Mouse (Mus musculus): ENCODE results near the gene Gm9376.

Gene Gm9376

DNA sequence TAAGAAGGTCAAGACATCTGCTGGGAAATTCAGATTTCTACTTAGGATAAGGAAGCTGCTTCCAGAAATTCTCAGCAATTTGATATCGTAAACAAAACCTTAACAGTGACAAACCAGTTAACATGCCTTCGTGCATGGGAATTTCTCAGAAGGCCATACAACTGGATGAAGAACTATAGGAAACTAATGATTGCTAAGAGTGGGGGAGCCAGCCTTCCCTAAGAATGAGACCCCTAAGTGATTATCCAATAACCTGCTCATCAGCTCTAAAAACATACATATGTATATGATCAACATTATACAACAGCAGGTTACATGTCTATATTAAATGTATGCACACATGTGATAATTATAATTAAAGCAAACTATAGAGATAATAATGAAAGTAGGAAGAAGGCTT lies at the start of gene Gm9376:
TSS of gene Gm9376 (plus strand) at position 301 of the 400 bp plus-strand sequence.
- no peak for DNase-seq (ENCODE audit: low read depth)

DNA sequence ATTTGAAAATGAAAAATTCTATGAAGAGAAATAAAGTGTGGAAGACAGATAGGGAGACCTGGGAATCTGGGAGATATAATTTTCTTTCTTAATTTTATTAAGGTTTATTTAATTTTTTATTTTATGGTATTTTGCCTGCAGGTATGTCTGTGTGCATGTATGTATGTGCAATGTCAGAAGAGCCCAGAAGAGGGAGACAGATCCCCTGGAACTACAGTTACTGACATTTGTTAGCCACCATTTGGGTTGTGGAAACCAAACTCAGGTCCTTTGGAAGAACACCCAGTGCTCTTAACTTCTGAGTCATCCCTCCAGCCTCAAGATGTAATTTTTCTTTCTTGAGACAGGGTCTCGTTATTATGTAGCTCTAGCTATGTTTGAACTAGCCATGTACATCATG lies 45.9 kb upstream of the Gm9376 start:
- no peak for DNase-seq (ENCODE audit: low read depth)

DNA sequence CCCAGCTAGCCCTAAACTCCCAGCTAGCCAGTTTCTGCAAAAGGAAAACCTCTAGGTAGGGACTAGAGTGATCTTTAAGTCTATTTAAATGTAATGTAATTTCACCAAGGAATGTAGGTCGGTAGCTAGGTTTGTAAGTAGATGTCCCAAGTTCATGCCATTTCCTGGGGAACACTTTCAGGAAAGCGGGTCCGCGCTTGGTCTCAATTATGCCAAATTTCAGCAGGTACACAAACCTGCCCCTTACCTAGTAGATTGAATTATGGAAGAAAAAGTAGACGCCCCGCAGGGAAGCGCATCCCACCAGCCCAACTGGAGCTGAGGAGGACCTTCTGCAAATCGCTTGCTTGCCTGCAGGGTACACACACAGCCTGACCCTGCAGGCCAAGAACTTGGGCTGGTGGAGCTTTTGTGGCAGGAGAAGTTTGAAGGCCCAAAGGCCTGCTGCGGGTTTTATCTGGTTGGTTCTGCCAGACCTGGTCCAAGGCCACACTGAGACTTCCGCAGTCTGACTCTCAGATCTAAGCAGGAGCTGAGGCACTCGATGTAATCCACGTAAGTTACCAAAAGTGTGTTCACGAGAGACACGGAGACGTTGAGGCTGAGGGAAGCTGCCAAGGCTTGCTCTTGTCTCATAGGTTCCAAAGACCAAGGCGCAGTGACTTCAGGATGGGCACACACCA lies 41.6 kb upstream of the Gm9376 start:
- no peak for DNase-seq (ENCODE audit: low read depth)

DNA sequence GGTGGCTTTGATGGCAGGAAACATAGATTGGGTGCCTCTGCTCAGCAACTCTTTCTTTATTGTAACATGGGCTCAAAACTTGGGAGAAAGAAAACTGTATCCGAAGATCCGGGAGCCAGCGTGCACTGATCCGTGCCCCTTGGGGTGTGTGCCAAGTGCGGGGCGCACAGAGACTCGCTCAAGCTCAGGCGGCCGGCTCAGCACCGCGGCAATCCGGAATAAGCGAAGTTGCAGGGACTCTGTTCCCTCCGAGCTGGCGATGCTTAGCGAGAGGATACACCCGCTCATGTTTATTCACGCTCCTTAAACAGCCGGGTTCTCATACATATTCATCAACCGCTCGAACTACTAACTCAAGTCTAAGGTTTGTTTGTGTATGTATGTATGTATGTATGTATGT lies 40.8 kb upstream of the Gm9376 start:
- DNase-seq (ENCODE audit: low read depth), result no peak

DNA sequence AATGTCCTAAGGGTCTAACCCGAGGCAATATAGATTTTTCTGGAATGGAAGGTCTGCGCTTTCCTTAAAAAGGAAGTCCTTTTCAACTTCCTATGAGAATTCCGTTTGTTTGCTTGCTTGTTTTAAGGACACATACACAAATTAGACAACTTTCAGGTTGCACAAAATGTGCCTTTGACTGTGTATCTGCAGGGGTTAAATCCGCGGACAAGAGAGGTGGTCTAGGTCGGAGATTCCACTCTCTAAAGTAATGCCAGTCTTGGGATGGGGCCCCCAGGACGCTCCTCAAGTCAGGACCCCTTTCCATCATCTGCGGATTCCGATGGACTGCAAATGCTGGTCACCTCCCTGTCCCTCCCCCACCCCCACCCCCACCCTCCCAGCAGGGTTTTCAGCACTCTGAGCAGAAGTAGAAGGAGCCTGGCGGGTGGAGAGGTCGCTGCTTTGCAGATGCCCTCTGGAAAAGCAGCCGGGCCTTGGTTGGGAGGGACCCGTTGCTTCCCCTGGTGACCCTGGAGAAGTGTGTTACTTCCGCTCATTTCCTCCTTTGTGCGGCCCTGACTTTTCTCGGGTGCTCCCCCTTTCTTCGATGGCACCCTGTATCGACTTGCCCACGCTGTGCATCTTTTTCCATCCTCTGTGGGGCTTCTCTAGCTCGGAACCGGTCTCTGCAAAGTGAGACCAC lies 40.1 kb upstream of the Gm9376 start:
- no peak for DNase-seq (ENCODE audit: low read depth)

DNA sequence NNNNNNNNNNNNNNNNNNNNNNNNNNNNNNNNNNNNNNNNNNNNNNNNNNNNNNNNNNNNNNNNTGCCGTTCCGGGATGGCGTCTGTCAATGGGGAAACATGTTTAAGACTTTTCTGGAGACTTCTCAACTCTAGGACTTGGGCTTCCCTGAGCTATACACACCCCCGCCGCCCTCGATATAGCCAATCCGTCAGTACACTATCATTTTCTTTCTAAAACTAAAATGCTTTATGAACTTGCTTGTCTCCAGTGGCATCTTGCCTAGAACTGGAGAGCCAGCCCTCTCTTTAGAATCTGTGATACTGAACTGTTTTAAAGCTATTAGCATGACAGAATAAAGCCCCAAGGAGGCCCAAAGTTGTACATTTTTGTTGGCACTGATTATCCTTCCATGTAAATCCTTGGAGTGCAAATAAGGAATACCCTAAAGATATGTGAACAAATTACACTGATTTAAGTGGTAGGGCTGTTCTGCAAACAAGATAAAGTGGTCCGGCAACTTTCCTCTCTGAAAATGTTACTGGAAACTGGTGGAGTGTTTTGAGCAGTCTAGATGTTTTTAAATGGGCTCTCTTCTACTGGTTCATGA lies 34.3 kb upstream of the Gm9376 start:
- DNase-seq (ENCODE audit: low read depth), result no peak

DNA sequence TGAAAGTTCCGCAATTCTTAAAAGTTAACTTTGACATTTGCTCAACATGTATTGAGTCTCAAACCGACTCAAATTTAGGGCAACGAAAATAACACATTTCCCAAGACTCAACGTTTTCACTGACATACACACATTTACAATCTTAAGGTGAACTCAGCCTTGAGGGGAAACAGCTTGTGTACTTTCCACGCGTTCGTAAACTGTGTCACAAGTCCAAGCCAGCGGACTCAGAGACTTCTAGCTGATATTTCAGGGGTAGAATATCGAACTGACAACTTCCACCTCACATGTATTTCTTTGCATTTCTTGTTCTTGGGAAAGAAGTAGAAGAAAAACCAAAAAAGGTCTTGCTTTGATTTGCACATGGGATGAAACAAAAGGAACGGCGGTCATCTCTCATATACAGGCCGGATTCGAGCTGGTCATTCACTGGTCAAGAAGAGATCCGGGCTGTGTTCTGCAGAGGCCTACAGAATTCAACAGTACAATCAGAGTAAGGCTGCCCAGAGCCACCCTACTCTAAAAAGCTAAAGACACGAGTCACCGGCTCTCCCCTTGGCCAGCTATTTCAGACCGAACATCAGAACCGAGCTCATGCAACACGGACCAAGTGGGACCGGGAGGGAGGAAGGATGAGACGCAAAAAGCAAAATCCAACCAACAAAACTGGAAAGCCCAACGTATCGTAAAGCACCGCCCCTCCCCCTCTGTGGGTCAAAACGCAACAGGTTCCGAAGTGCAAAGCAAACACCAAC lies 32.8 kb upstream of the Gm9376 start:
- no peak for DNase-seq (ENCODE audit: low read depth)

DNA sequence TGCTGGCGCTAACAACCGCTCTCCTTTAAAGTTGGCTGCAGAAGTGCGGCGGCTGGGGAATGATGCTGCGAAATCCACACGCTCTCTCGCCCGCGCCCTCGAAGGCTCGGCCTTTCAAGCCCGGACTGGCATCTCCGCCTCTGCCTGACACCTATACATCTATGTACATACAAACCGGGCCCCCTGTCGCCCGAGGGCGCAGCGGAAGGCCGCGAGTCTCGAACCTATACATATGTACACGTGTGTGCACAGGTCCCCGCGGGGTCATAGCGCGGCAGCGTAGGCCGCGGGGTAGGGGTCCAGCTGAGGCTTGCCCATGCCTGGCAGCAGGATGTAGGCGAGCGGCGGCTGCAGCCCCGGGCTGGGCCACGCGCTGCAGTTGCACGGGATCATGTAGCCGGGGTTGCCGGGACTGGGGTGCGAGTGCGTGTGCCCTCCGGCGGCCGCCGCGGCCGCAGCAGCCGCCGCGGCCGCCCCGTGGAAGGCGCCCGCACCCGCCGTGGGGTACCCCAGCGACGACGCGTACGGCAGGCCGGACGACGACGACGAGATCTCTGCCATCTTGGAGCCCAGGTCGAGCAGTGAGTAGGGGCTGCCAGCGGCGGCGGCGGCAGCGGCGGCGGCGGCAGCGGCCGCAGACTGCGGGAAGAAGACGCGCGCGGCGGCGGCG lies 32.1 kb upstream of the Gm9376 start:
- no peak for DNase-seq (ENCODE audit: low read depth)

DNA sequence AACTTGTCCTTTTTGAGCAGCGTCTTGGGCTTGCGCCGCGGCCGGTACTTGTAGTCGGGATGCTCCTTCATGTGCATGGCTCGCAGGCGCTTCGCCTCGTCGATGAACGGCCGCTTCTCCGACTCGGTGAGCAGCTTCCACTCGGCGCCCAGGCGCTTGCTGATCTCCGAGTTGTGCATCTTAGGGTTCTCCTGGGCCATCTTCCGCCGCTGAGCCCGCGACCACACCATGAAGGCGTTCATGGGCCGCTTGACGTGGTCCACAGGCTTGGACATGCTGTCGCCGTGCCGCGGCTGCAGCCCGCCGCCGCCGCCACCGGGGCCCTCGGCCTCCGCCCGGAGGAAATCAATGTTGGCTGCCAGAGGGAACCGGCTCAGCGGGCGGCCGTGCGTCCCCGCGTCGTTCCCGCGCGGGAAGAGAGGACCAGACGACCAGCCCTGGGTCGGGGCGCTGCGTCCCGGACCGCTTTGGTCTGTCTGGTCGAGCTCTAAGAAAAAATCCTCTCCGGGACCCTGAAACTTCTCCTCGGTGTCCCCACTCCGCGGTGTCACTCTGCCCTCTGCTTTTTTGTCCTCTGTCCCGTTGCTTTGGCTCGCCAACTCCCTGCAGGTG lies 31.3 kb upstream of the Gm9376 start:
- DNase-seq (ENCODE audit: low read depth), result no peak

DNA sequence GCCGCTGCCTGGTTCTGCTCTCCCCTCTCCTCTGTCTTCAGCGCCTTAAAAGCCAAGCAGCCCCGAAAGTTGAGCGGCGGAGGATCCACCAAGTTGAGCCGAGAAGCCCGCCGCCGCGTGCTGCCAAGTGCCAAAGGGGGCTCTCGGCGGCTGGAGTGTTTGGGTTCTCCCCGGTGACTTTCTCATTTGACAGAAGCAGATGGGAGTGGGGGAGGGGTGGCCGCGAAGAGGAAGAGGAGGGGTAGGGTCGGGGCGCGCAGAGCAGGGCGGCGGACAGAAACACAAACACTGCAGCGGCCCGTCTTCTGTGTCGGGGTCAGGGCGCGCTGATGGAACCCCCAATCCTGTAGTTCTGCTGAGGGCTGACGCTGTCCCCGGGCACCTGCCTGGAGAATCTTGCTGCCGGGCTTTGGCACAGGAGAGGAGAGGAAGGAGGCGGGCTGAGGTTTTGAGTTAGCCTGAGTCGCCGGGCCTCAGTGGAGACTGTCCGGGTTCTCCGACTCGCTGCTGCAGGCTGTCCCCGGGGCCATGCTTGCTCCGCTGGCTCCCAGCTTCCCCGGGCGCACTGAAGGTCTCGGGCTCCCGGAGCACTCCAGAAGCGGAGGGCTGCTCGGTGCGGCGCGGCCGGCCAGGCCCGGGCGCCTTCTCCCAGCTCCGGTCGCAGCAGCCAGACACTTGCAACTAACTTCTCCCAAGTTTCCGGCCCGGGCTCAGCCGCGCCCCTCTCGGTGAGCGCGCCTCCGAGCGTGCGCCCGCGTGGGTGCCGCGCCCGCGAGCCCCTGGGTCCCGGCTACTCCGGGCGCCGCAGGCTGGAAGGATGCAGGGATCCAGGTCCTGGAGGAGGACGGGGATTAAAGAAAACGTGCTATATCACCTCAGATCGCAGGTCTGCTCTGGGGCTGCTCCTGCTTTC lies 30.5 kb upstream of the Gm9376 start:
- no peak for DNase-seq (ENCODE audit: low read depth)

DNA sequence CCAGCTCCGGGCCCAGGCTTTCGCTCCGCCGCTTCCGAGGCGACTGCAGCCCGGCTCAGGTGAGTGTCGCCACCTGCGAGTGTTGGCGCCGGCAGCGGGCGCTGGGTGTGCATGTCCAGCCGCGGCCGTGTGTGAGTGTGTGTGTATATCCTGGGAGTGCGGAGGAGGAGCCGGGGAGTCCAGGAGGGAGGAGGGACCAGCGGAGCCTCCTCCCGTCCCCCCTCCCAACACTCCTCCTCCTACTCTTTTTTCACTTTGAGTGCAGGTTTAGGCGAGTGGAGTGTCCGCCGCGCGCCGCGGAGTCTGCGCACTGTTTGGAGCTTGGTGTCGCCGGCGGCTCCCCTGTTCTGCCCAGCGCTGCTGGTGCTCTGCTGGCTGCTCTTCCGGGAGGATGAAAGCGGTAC lies 29.9 kb upstream of the Gm9376 start, which contains the start of gene Sox21:
TSS of gene Sox21 (minus strand) at position 145 of the 404 bp plus-strand sequence.
- no peak for DNase-seq (ENCODE audit: low read depth)

DNA sequence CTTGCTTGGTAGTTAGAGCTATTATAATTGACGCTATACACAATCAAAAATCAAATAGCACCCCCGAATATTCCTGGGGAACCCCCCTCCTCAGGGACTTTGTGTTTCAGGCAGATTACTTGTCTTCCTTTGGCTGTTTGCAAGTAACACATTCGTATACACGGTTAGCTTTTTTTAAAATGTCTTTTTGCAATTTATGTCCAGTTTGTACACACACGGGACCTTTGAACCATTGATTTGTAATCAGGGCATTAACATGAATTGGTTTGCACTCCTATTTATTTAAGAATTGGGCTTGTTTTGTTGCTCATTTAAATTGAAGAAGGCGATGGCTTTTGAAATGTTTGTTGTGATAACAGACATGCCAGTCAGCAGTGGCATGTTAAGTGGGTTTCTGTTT lies 29.0 kb upstream of the Gm9376 start:
- no peak for DNase-seq (ENCODE audit: low read depth)

DNA sequence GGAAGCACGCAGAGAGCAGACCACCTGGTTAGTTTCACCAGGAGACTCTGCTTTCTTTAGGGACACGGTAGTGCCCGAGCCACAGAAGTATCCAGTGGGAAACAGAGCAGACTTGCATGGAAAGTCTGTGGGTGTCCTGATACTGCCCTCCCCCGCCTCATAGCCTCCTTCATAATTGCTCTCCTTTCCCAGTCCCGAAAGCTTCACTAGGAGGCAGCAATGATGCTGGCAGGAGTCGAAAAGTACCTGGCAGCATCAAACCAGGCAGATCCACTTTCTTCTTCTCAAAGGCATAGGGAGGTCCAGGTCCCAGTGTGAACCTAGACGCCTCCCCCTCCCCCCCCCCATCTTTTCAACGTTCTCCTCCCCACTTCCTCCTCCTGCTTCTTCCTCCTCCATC lies 27.4 kb upstream of the Gm9376 start:
- DNase-seq (ENCODE audit: low read depth), result no peak

DNA sequence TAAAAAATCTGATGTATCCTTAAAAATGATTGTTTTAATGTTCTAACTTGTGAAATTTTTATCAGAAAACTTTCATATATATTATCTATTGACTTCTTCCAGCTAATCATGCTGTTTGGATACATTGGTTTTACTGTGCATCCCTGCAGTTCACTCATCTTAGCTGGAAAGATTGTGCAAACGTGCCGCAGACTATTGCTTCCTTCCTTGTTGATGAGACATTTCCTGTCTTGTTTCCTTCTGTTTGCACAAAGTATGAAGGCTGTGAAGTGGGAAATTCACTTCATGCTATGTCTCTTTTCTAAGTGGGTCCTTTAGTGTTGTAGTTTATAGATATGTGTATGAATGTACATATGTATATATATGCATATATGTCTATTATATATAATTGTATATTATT lies 25.3 kb upstream of the Gm9376 start:
- no peak for DNase-seq (ENCODE audit: low read depth)

DNA sequence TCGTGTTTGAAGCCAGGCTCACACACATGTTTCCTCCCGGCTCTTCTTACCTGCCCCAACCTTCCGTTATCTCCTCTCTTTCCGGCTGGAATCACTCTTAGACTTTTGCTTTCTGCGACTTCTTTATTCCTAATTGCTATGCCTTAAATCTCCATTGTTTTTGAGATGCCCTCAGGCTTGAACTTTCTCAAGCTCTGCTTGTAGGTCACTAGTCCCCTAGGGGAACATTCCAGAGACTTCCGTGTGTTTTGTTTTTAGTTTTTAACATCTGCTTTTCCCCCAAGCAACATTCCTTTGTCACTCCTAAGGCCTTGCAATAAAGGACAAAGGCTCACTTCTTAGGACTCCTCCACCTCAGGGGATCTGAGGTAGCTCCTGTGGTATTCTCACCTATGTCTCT lies 13.4 kb upstream of the Gm9376 start:
- no peak for DNase-seq (ENCODE audit: low read depth)

DNA sequence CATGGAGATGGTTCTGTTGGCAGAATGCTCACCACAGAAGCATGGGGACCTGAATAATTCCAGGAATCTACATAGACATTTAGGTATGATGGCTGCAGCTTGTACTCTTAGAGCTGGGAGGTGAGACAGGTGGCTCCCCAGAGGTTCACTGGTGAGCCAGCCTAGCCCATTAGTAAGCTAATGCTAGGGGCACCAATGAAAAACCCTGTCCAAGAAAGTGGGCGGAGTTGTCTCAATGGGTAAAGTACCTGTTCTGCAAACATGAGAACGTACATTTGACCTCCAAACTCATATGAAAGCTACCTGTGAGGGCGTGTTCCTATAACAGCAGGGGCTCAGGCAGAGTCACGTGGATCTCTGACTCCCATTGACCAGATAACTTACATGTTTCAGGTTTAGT lies 2.1 kb downstream of the Gm9376 start:
- DNase-seq (ENCODE audit: low read depth), result no peak

DNA sequence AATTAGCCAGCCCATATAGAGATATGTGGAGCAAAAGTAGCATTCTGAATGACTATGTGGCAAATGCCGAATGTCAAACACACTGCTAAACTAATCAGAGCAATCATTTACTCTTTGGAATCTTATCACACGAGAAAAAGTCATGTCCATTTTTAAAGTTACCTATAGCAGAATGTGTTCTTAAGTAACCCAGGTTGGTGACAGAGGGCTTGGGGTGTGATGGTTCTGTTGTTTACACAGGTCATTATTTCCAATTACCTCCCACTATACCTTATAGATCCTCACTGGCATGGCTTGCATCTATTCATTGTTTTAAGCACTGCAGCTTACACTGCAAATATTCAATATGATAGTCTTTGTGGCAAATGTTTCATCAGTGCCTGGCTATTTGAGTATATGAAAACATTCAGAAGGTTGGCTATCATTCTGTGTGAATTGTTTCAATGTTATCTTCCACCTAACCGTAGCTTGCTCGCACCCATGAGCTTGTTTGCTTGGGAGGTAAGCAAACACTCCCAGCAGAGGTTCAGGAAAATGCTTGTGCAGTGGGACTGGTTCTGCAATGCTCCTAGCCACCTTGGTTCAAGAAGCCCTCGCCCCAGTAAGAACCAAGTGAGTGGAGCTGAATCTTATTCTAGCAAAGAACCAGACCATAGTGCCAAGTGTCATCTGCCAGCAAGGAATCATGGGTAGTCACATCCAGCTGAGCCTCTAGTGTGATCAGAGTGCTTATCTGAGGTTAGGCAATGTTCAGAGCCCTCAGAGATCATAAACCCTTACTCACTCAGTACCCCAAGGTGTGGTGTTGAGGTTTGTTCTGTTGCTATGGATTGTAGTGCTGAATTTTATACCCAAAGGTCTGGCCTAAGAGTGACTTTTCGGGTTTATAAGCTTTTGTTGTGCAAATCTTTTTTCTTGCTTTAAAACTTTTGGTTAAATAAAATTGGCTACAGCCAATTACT lies 6.1 kb downstream of the Gm9376 start:
- no peak for DNase-seq (ENCODE audit: low read depth)

DNA sequence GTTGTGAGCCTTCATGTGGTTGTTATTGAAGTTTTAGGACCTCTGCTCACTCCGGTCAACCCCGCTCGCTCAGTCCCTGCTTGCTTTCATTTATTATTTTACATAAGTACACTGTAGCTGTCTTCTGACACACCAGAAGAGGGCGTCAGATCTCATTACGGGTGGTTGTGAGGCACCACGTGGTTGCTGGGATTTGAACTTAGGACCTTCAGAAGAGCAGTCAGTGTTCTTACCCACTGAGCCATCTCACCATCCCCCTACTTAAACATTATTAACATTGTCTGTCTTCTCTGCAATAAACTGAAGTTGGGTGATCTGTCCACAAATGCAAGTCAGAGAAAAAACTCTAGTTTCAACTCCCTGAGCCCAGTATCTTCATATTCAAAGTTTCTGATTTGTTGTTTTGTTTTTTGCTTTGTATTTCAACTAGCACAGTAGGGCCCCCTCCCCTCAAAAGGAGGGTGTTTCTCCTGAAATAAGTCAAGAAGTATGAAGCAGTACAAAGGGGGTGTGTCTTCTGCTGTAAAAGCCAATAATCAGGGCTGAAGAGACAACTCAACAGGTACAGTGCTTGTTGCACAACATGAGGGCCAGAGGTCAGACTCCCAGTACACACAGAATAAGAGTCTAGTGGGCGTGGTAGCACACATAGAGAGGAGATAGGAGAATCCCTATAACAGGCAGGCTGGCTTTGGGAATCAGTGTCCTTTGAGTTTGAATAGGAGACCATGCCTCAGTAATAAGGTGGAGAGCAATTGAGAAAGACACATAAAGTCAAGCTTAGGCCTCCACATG lies 11.1 kb downstream of the Gm9376 start:
- no peak for DNase-seq (ENCODE audit: low read depth)

DNA sequence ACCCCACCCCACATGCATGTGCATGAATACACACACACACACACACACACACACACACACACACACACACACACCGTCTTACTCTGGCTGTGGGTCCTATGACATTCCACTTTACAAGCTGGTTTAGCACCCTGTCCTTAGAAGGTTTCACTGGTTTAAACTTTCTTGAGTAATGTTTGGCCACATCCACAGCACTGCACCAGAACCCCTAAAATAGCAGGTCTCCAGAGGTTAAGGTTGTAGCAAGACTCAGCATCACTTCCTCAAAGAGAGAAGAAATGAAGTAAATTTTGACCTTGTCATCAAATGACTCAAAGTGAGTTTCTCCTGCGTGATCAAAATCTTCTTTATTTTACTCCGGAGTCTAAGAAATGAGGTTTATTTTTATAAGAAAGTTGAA lies 15.5 kb downstream of the Gm9376 start:
- DNase-seq (ENCODE audit: low read depth), result no peak

Data from c-Kit-positive CD71-positive TER-119-negative erythroid progenitor cells, embryonic 14.5 days (primary cell).